Mouse (Mus musculus) brain, embryonic 14.5 days (tissue): Measurements from ENCODE around the gene Prr19. TPM values are rescaled to one million over a fixed set of nuclear protein-coding genes. Genes with fewer than 3 reads are reported as not detected.

Experiments
- DNase-seq: peaks from one replicate; pipeline ENCODE4 v3.0.0-alpha.2; 2011; ENCODE audit warnings: low read depth
- CTCF ChIP-seq: fragments of 200-500 bp; IDR thresholded peaks from 2 replicates; pipeline ENCODE4 v1.5.1; 2012; ENCODE audit warnings: inconsistent platforms, mild to moderate bottlenecking, moderate library complexity, borderline replicate concordance; ENCODE audit not compliant: insufficient read depth, insufficient read length; ENCODE audit errors: extremely low read depth
- POLR2A ChIP-seq: fragments of 200-500 bp; IDR thresholded peaks from 2 replicates; pipeline ENCODE4 v1.6.1; 2012; ENCODE audit warnings: mild to moderate bottlenecking, inconsistent platforms, borderline replicate concordance; ENCODE audit not compliant: poor library complexity, insufficient read depth, insufficient read length, severe bottlenecking; ENCODE audit errors: extremely low read depth
- polyA plus RNA-seq: library from polyadenylated mRNA; depleted of rRNA; stranded (reverse); fragments of >200 nt; gene quantifications from 2 replicates; pipeline ENCODE4 v1.2.3, GENCODE M21; 2012

Prr19 gene
- polyA plus RNA-seq, 1 experiment: 2.8 TPM

DNA sequence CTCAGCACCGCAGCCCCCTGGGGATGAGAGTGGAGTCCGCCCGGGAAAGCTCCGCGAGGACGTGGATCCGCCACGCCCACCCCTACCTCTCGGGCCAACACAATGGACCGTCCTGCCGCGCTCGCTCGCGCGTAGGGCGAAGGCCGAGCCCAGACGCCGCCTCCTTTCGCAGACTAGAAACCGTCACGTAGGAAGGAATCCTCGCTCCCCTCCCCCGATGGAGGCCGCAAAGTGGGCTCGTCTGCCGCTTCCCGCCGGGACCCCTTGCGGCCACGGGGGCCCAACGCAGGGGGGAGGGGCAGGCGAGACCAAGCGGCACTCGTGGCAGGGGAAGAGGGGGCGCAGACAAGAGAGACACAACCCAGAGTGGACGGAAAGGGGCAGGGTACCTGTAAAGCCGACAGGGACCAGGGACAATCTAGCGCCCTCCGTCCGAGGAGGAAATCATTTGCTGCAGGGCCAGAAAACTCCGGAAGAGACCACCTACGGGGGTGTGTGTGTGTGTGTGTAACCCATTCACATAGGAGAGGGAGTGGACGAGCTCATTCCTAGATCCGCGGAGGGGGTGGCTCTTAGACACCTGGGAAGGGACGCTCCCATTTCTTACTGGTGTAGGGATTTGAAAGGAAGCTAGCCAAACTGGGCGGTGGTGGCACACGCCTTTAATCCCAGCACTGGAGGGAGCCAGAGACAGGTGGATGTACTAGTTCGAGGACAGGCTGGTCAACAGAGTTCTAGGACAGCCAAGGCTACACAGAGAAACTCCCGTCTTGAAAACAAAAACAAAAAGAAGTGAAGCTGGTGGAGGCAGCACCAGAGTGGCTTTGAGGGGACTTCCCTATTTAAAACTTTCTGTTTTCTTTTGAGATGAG lies 3.5 kb upstream of the Prr19 start, which contains the start of gene Pafah1b3:
Gene Pafah1b3, minus strand, starts transcription at position 533 of the 872 bp plus-strand sequence.
- peak; percentile 32; the same call in 1 of the 2 replicates for TF ChIP-seq CTCF
- peak; percentile 40; the same call in 1 of the 2 replicates for TF ChIP-seq POLR2A
- peak; percentile 99 for DNase-seq

DNA sequence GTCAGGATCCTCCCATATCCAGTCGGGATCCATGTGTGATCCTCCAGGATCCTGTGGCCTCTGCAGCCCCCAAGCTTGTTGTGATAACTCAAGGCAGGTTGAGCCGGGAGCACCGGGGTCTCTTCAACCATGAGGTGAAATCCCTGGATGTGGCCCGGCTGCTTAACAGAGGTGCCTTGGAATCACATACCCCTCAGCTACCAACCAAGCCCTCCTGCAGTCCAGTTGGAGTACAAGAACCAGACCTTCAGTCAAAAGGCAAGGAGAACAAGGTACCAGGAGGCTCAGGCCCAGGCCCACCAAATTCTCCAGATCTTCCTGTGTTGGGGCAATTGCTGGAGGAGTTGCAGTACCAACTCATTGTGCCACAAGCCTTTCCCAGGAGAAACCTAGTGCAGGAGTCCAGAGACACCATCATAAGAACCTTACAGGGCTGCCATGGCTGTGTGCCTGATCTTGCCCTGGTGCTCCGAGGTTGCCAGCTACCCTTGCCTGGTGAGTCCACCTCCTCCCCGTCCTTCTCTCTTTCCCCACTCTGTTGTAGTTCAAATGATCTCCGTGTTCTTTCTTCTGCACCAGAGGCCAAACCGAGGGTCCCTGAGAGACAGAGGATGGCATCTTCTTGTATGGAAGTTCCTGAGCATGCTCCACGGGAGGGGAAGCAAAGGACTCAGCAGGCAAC lies 1.9 kb downstream of the Prr19 start:
- no peak for DNase-seq
- no peak for TF ChIP-seq CTCF
- no peak for TF ChIP-seq POLR2A

DNA sequence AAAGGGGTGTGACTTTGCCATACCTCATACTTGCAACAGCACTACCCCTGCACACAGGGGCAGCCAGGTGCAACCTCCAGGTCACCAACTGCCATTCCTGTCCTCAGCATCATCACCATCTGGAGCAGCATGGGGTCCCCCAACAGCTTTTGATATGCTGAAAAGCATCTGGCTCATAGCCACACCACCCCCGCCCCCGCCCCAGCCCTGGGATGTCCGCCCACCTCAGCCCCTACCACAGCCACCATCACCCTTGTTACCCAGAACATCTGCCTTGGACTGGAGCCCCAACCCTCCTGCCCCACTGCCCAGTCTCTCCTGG lies 2.4 kb downstream of the Prr19 start:
- no peak for DNase-seq
- TF ChIP-seq POLR2A (no peak), CTCF (no peak)

DNA sequence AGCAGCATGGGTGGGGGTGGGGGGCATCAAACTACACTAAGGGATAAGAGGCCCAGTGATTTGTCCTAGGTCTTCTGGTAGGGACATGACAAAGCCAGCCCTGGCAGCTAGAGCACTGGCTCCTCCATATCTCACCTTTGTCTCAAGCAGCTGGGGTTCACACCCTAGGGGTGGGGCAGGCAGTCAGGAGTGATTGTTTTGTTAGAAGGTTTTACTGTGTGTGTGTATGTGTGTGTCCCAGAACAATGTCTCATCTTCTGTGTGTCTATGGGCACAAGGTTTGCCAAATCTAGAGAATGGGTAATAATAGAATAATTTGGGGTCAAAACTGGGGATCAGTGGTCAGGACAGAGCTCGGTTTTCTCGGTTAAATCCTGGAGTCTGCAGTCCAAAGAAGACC lies 4.3 kb downstream of the Prr19 start:
- TF ChIP-seq POLR2A: no peak
- no peak for TF ChIP-seq CTCF
- DNase-seq: no peak

DNA sequence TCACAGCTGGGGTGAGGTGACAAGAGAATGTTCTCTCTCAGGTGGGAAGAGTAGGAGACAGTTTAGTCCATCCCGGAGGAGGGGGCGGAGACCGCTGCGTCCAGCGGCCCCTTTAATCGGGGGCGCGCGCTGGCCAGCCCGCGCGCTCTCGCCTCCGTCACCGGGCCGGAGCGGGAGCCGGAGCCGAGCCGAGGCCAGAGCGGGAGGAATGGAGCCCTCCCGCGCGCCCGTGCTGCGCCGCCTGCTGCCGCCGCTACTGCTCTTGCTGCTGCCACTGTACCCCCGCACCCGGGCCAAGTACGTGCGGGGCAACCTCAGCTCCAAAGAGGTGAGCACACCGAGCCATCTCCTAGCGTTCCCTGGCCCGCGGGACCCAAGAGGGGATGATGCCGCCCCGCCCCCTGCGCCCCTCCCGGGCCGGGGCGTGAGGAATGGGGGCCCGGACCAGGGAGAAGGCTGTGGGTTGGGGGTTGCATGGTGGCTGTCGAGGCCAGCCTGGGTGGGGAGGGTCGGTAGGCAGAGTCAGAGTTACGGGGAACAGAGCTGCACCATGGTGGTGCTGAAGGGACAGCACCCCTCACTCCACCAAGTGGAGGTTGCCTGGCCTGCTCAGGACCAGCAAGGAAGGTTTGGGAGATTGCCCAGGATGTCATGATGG lies 4.9 kb downstream of the Prr19 start, which contains the start of gene Tmem145:
Gene Tmem145, plus strand, starts transcription at position 151 of the 658 bp plus-strand sequence.
- peak; percentile 74 for DNase-seq
- TF ChIP-seq CTCF (no peak), POLR2A (peak; percentile 79)

DNA sequence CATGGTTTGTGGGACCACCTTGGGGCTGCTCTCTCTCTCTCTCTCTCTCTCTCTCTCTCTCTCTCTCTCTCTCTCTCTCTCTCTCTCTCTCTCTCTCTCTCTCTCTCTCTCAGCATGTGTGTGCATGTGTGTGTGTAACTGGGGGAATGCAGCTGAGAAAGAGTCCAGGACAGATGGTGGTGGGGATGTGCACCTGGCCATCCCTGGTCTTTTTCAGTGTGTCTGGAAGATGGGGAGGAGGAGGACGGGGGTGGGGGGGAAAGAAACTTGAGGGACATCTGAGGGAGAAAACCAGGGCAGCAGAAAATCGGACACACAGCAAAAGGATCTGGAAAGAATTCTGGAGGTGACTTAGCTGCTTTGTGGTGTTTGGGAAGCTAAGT lies 5.4 kb downstream of the Prr19 start:
- no peak for DNase-seq
- TF ChIP-seq POLR2A (no peak), CTCF (no peak)

DNA sequence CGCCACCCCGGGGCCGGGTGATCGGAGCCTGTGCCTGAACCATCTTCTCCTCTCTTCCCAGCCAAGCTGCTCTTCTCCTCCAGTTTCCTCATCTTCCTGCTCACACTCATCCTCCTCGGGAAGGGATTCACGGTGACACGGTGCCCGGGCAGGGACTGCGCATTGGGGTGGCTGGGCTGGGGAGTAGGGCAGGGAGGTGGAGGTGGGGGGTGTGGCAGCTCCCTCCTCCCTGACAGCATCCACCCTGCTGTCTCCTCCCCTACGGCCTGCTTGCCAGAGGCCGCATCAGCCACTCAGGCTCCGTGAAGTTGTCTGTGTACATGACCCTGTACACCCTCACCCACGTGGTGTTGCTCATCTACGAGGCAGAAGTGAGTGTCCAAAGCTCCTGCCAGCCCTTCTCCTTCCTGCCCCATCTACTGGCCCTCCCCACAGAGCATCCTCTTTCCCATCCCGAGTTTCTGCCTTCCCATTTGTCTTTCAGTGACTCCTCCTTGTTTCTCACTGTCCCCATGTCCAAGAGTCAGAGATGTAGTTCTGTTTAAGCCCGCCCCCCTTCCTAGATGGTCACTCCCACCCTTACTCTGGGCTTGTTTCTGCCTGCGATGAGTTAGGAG lies 7.6 kb downstream of the Prr19 start:
- DNase-seq: no peak
- TF ChIP-seq CTCF (no peak), POLR2A (no peak)

DNA sequence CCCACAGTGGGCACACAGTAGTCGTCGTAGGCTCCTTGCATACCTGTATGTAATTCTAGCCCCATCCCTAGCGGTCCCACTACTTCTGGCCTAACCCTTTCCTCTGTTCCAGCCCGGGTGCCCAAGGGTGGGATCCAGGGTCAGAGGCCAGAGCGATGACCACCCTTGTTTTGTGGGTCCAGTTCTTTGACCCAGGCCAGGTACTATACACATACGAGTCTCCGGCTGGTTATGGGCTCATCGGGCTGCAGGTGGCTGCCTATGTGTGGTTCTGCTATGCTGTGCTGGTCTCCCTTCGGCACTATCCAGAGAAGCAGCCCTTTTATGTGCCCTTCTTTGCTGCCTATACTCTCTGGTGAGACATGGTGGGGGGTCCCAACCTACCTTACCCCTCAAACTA lies 8.2 kb downstream of the Prr19 start:
- TF ChIP-seq CTCF: no peak
- no peak for TF ChIP-seq POLR2A
- no peak for DNase-seq

DNA sequence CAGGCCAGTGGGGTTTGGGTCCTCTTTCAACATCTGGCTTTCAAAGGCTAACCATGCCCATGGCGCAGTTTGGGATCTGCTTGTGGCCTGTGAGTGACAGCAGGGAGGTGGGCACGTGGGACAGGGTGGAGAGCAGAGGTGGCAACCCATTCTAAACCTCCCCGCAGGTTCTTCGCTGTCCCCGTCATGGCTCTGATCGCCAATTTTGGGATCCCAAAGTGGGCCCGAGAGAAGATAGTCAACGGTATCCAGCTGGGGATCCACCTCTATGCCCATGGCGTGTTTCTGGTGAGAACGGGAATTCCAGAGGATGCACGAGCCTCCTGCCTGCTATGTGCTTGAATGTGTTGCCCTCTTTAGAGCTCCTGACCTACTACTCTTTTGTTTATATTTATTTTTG lies 10.0 kb downstream of the Prr19 start:
- no peak for DNase-seq
- TF ChIP-seq CTCF (no peak), POLR2A (no peak)

DNA sequence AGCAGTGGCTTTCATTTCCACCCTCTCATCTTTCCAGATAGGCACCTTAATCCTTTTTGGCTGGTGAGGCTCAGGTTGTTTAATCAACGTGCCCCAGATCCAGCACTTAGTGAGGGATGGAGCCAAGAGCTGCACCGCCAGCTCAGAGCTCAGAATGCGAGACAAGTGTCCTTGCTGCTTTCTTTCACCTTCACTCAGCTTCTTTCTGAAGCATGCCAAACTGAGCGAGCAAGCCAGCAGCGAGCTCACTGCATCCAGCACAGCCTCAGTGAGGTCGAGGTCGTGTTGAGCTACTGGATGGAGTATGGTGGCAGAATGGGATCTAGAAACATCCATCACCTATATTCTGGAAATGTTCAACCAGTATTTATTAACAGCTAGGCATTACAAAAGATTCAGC lies 12.1 kb downstream of the Prr19 start:
- no peak for DNase-seq
- no peak for TF ChIP-seq CTCF
- no peak for TF ChIP-seq POLR2A

DNA sequence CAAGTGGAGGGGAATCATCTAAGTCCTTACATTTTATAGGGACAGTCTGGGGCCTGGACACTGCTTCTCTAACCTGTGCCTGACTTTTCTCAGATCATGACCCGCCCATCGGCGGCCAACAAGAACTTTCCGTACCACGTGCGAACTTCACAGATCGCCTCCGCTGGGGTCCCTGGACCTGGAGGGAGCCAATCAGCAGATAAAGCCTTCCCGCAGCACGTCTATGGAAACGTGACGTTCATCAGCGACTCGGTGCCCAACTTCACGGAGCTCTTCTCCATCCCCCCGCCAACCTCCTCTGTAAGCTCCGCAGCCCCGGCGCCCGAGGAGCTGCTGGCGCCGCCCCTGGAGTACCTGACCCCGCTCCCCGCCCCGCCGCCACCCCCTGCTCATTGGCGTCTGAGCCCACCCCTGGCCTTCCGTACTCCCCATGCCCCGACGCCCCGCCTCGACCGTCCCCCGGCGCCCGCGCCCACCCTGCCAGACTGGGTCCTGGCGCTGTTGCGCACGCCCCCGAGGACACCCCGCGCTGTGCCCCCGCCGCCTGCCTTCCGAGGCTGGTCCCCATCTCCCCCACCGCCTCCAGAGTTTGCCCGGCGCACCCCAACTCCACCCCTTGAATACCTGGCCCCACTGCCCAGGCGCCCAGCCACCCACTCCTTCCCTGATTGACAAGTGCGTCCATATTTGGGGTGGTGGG lies 13.5 kb downstream of the Prr19 start:
- TF ChIP-seq POLR2A (no peak), CTCF (no peak)
- DNase-seq: no peak
